Mouse (Mus musculus): ENCODE measurements around the gene Ptpn1. TPM values are rescaled to one million over a fixed set of nuclear protein-coding genes. Genes with fewer than 3 reads are reported as not detected.

Gene Ptpn1
- polyA plus RNA-seq (2015; fragmentation: Nextera tagmentation; extraction: Ambion mirVana), result 69.6 and 71.7 TPM in 2 replicates

GRCm38 (mm10) chr2:167931985-167932726 is at the start of gene Ptpn1:
Gene Ptpn1, plus strand, starts transcription at chr2:167932057.
- H3K4me3 ChIP-seq (replicated peaks), result peak within 1 kb of the TSS; percentile 78
- peak within 1 kb of the TSS; percentile 78 for H3K27ac ChIP-seq (replicated peaks)
- peak within 1 kb of the TSS; percentile 75 for H3K4me2 ChIP-seq
- peak; percentile 95 for ATAC-seq (ENCODE audit: low FRiP score)
- H3K9ac ChIP-seq (replicated peaks), result peak within 1 kb of the TSS; percentile 86
- under 1% methylated on average over 98 of the region's 99 CpGs for WGBS
- H3K9me3 ChIP-seq (replicated peaks), result no peaks in the 10 kb centered on the region
- no peaks in the 10 kb centered on the region for H3K36me3 ChIP-seq
- H3K4me1 ChIP-seq, result peaks cover 47% of the 10 kb centered on the region
- no peaks in the 10 kb centered on the region for H3K27me3 ChIP-seq (replicated peaks)

DNA sequence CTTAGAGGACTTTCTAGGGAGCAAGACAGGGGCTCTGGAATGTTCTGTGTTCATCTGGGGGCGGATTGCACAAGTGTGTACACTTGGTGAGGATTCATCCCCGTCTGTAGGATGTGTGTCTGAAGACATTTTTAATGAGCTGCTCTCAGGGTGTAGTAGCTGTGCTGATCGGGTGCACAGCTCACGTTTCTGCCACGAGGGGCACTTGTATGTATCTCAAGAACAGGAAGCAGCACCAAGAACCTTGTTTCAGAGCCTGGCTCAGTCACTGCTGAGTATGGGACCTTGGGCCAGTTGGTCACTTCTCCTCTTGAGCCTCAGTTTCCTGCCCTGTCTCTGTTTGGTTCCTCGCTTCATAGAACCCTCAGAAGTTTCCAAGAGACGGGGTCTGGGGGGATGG is 45.4 kb upstream of the Ptpn1 start:
- no peak overlapping the region for H3K4me3 ChIP-seq (replicated peaks)
- 73% methylated on average over 7 of the region's 7 CpGs for WGBS
- H3K9me3 ChIP-seq (replicated peaks), result no peaks in the 10 kb centered on the region

GRCm38 (mm10) chr2:167887516-167888347 is 44.1 kb upstream of the Ptpn1 start:
- H3K27ac ChIP-seq (replicated peaks), result no peak overlapping the region
- H3K9me3 ChIP-seq (replicated peaks), result no peaks in the 10 kb centered on the region
- H3K9ac ChIP-seq (replicated peaks), result peak overlapping the region; percentile 34; the same call in 1 of the 2 replicates
- H3K36me3 ChIP-seq, result no peaks in the 10 kb centered on the region
- no peak for ATAC-seq (ENCODE audit: low FRiP score)
- peak overlapping the region; percentile 57 for H3K4me2 ChIP-seq
- H3K4me1 ChIP-seq, result peaks cover 14% of the 10 kb centered on the region; the same call in 1 of the 2 replicates
- H3K27me3 ChIP-seq (replicated peaks), result peaks cover 16% of the 10 kb centered on the region
- H3K4me3 ChIP-seq (replicated peaks), result peak overlapping the region; percentile 31
- WGBS, result 9% methylated on average over 22 of the region's 22 CpGs

More for the DNA sequence above, 45.4 kb upstream of the Ptpn1 start:
- Histone ChIP-seq H3K4me2 (no peak overlapping the region), H3K9ac (replicated peaks) (no peak overlapping the region), H3K36me3 (no peaks in the 10 kb centered on the region), H3K27me3 (replicated peaks) (peaks cover 16% of the 10 kb centered on the region), H3K27ac (replicated peaks) (no peak overlapping the region), H3K4me1 (peaks cover 14% of the 10 kb centered on the region; the same call in 1 of the 2 replicates)
- ATAC-seq (ENCODE audit: low FRiP score), result no peak

DNA sequence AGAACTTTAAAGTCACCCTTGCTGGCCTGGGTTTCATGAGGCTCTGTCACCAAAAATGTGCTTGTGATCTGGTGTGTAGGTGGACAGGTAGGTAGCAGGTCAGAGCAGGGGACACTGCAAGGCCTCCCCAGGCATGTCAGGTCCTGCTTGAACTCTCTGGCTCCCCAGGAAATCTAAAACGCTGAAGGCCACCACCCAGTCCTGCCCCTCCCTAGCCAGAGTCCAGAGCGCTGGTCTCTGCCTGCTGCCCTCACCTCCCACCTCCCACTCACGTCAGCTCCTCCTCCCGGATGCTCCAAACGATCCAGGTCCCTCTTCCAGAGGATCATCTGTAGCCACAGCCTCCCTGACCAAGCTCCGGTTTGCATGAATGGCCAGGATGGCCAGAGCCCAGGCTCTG is 43.0 kb upstream of the Ptpn1 start:
- Histone ChIP-seq H3K4me1 (peaks cover 14% of the 10 kb centered on the region; the same call in 1 of the 2 replicates), H3K4me3 (replicated peaks) (no peak overlapping the region), H3K27me3 (replicated peaks) (peaks cover 22% of the 10 kb centered on the region), H3K4me2 (no peak overlapping the region), H3K9ac (replicated peaks) (no peak overlapping the region), H3K36me3 (no peaks in the 10 kb centered on the region), H3K27ac (replicated peaks) (no peak overlapping the region), H3K9me3 (replicated peaks) (no peaks in the 10 kb centered on the region)
- no peak for ATAC-seq (ENCODE audit: low FRiP score)
- WGBS, result 71% methylated on average over 6 of the region's 6 CpGs

- ATAC-seq (ENCODE audit: low FRiP score), result no peak
- H3K9ac ChIP-seq (replicated peaks), result no peak overlapping the region
- peaks cover 15% of the 10 kb centered on the region for H3K4me1 ChIP-seq
- peaks cover 25% of the 10 kb centered on the region for H3K27me3 ChIP-seq (replicated peaks)
- H3K36me3 ChIP-seq, result no peaks in the 10 kb centered on the region
- 56% methylated on average over 4 of the region's 4 CpGs for WGBS
- no peaks in the 10 kb centered on the region for H3K9me3 ChIP-seq (replicated peaks)
- no peak overlapping the region for H3K4me2 ChIP-seq
- H3K27ac ChIP-seq (replicated peaks), result no peak overlapping the region
- no peak overlapping the region for H3K4me3 ChIP-seq (replicated peaks)
Measured at GRCm38 (mm10) chr2:167889886-167890285, 42.0 kb upstream of the Ptpn1 start.

GRCm38 (mm10) chr2:167891908-167892307 is 39.9 kb upstream of the Ptpn1 start:
- Histone ChIP-seq H3K4me3 (replicated peaks) (no peak overlapping the region), H3K4me2 (no peak overlapping the region), H3K27me3 (replicated peaks) (peaks cover 32% of the 10 kb centered on the region), H3K9ac (replicated peaks) (no peak overlapping the region), H3K27ac (replicated peaks) (no peak overlapping the region), H3K36me3 (no peaks in the 10 kb centered on the region), H3K9me3 (replicated peaks) (no peaks in the 10 kb centered on the region), H3K4me1 (peaks cover 20% of the 10 kb centered on the region)
- no peak for ATAC-seq (ENCODE audit: low FRiP score)
- 11% methylated on average over 9 of the region's 9 CpGs for WGBS

DNA sequence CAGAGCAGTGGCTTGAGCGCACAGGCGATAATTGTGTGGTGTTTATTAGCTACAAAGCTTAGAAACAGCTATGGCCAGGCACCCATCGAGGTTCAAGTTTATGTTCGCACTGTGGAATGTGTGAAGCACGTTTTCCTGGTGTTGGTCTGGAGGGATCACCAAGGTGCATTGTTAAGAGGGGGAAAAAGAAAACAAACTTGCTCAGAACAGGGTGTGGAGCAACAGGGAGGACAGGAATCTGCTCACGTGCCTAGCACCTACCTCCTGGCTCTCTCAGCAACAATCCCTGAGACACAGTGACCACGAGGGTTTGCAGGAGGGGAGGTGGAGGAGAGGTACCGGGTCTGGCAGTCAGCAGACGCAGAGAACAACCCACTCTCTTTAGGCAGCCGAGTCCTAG is 38.2 kb upstream of the Ptpn1 start:
- peaks cover 24% of the 10 kb centered on the region for H3K27me3 ChIP-seq (replicated peaks)
- no peaks in the 10 kb centered on the region for H3K36me3 ChIP-seq
- H3K4me1 ChIP-seq, result peaks cover 8% of the 10 kb centered on the region
- no peak overlapping the region for H3K4me2 ChIP-seq
- WGBS, result 71% methylated on average over 10 of the region's 10 CpGs
- no peak overlapping the region for H3K9ac ChIP-seq (replicated peaks)
- H3K27ac ChIP-seq (replicated peaks), result no peak overlapping the region
- H3K9me3 ChIP-seq (replicated peaks), result no peaks in the 10 kb centered on the region
- H3K4me3 ChIP-seq (replicated peaks), result no peak overlapping the region
- ATAC-seq (ENCODE audit: low FRiP score), result no peak

DNA sequence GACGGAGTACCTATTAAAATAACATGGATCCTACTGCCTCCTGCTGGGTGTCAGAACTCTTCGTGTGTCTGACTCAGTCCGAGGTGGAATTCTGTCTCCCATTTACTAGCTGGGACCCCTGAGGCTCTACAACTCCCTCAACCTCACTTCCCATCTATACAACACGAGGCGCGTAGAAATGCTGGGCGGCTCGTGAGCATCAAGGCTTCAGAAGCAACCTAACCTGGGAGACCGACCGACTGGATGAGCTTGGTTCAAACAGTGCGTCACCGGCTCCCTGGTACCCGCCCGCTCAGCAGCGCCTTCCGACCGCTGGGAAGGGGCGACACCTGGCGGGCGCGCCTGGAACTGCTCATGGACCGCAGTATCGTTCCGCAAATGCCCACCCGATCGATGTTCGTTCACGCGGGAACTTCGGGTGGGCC is 36.9 kb upstream of the Ptpn1 start:
- Histone ChIP-seq H3K36me3 (no peaks in the 10 kb centered on the region), H3K9ac (replicated peaks) (no peak overlapping the region), H3K4me3 (replicated peaks) (peak overlapping the region; percentile 26; the same call in 1 of the 2 replicates), H3K9me3 (replicated peaks) (no peaks in the 10 kb centered on the region), H3K4me1 (peaks cover 8% of the 10 kb centered on the region), H3K27me3 (replicated peaks) (peaks cover 24% of the 10 kb centered on the region), H3K4me2 (peak overlapping the region; percentile 57), H3K27ac (replicated peaks) (no peak overlapping the region)
- peak; percentile 82 for ATAC-seq (ENCODE audit: low FRiP score)
- WGBS, result under 1% methylated on average over 30 of the region's 30 CpGs

GRCm38 (mm10) chr2:167897896-167898295 is 34.0 kb upstream of the Ptpn1 start:
- Histone ChIP-seq H3K27me3 (replicated peaks) (peaks cover 28% of the 10 kb centered on the region), H3K9me3 (replicated peaks) (no peaks in the 10 kb centered on the region), H3K27ac (replicated peaks) (no peak overlapping the region), H3K4me1 (peaks cover 8% of the 10 kb centered on the region), H3K9ac (replicated peaks) (no peak overlapping the region), H3K4me3 (replicated peaks) (no peak overlapping the region), H3K36me3 (no peaks in the 10 kb centered on the region), H3K4me2 (no peak overlapping the region)
- ATAC-seq (ENCODE audit: low FRiP score), result no peak
- WGBS, result 67% methylated on average over 8 of the region's 8 CpGs

DNA sequence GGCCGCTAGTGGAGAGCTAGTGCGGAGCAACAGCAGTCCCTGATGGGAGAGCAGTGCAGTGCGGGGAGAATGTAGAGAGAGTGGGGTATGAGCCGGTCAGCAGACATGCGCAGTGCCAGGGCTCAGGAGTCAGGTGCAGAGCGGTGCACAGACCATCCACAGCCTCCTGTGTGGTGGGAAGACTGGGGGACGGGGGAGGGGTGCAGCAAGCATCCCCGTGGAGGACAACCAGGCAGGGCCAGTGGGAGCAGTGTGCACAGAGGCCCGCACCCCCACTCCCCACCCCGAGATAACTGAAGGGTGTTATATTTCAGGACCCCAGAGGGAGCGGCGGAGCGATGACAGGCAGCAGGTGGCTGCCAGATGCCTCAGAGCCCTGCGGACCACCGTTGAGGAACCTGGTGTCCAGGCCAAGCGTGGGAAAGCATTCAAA is 31.9 kb upstream of the Ptpn1 start:
- Histone ChIP-seq H3K27me3 (replicated peaks) (peaks cover 18% of the 10 kb centered on the region), H3K4me2 (peak overlapping the region; percentile 25; the same call in 1 of the 2 replicates), H3K4me3 (replicated peaks) (no peak overlapping the region), H3K27ac (replicated peaks) (no peak overlapping the region), H3K4me1 (peaks cover 5% of the 10 kb centered on the region), H3K9me3 (replicated peaks) (no peaks in the 10 kb centered on the region), H3K36me3 (no peaks in the 10 kb centered on the region), H3K9ac (replicated peaks) (no peak overlapping the region)
- ATAC-seq (ENCODE audit: low FRiP score), result no peak
- WGBS, result 40% methylated on average over 16 of the region's 16 CpGs

GRCm38 (mm10) chr2:167902116-167902703 is 29.6 kb upstream of the Ptpn1 start:
- Histone ChIP-seq H3K4me3 (replicated peaks) (no peak overlapping the region), H3K4me1 (no peaks in the 10 kb centered on the region), H3K27ac (replicated peaks) (no peak overlapping the region), H3K9ac (replicated peaks) (no peak overlapping the region), H3K4me2 (no peak overlapping the region), H3K9me3 (replicated peaks) (no peaks in the 10 kb centered on the region), H3K36me3 (no peaks in the 10 kb centered on the region), H3K27me3 (replicated peaks) (0 out of 2 replicates have a peak, but pooled peaks cover 4% of the 10 kb centered on the region)
- 79% methylated on average over 9 of the region's 9 CpGs for WGBS
- ATAC-seq (ENCODE audit: low FRiP score), result no peak

Data from neural tube, embryonic 15.5 days (tissue).